Mouse (Mus musculus) liver, postnatal 0 days (tissue): Measurements from ENCODE around the gene Efna2.

ENCODE experiments used
- CTCF ChIP-seq: sonication (generic); IDR thresholded peaks from 2 replicates; pipeline ENCODE4 v1.5.1; 2016; ENCODE audit warnings: antibody characterized with exemption, low read depth
- EP300 ChIP-seq: IDR thresholded peaks from 2 replicates; pipeline ENCODE4 v1.6.1; 2016; ENCODE audit warnings: antibody characterized with exemption, low read depth, mild to moderate bottlenecking

DNA sequence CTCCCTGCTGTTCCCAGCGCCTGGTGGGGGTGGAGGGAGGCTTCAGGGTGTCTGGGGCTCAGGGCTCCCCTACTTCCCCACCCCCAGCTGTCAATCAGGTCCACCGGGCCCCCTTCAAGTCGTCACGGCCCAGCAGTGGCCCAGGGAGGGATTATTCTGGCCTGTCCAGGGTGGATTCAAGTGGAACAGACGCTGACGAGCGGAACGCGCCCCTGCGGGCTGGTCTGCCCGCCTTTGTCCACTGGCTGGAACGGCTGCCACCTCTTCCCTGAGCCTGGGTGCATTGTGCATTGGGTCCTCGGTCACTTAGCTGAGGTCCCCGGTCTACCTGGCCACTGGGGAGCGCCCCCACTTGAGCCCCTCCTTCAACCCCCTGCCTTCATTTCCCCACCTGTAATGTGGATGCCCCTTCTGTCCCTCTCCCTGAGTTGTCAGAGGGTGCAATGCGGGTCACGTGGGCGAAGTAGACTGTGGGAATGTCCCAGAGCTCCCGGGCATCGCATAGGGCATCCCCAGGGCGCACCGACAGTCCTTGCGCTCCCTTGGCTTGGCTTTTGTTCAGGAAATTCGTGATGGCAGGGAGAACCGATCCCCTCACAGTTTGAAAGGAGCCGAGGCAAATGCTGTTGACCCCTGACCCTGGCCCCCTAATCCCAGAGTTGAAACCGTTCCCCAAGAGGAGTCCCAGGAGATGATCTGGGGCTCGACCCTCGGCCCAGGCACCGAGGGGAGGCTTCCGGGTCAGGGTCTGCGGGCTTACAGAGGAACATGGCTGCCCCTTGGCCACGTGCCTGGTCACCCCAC is 17.7 kb downstream of the Efna2 start:
- TF ChIP-seq CTCF: no peak
- TF ChIP-seq EP300: no peak
